Mouse (Mus musculus) kidney, adult 10 weeks (tissue): ENCODE results near the gene Erp44. TPM values are rescaled to one million over a fixed set of nuclear protein-coding genes. Genes with fewer than 3 reads are reported as not detected.

Experiments
- polyA plus RNA-seq: library from polyadenylated mRNA; stranded (reverse); fragments of 350-450 nt; fragmentation: Illumina TruSeq; extraction: RNeasy Lipid Tissue Mini Kit (QIAGEN cat#74804); gene quantifications from one replicate; pipeline ENCODE4 v1.2.3, GENCODE M21; 2014; ENCODE audit warnings: low read depth, low replicate concordance

Erp44 gene
- 178 TPM for polyA plus RNA-seq

DNA sequence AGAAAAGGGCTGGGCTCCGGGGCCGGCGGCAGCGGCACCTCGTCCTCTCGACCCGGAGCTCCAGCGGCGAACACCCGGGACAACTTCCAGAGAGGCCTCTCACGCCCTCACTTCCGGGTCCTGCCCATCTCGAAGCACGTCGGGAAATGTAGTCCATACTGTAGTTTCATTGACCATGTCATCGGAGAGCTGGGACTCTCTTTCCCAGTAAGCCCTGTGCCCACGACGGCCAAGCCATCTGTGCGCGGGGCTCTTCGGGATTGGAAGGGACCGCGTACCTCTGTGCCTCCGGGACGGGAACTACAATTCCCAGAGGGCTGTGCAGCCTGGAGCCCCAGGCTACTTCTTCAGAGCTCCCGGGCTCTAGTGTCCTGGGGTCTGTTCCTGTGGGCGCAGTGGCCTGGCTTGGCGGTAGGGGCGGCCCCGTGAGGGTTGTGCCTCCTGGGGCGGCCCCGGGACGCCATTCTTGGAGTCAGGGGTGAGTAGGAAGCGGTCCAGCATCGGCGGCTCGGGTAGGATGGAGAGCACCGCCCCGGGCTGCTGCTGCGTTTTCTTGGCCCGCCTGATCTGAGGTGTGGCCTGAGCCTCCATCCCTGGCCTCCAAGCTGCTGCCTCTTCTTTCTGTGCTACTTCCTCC, at the start of gene Erp44, which contains the start of gene Invs:
Gene Erp44, minus strand, starts transcription at position 61 of the 637 bp plus-strand sequence.
Gene Invs, plus strand, starts transcription at position 263 of the 637 bp plus-strand sequence.

Other genes starting within 250 kb of the Erp44 start
- 0.32 TPM for gene Nr4a3, start 234.4 kb downstream of the Erp44 start, polyA plus RNA-seq
- gene Stx17, start 154.6 kb downstream of the Erp44 start, polyA plus RNA-seq = 18.6 TPM
- gene Invs, start 202 bp upstream of the Erp44 start, polyA plus RNA-seq = 10.4 TPM
- gene Tex10, start 193.9 kb upstream of the Erp44 start, polyA plus RNA-seq = 21.9 TPM